Mouse (Mus musculus): ENCODE measurements at regions not wholly inside any gene's neighbourhood (a gene's known extent, or its start where the extent isn't known, plus 50 kb on each side); places are given as distances from the start of the nearest gene placed in this dataset.

DNA sequence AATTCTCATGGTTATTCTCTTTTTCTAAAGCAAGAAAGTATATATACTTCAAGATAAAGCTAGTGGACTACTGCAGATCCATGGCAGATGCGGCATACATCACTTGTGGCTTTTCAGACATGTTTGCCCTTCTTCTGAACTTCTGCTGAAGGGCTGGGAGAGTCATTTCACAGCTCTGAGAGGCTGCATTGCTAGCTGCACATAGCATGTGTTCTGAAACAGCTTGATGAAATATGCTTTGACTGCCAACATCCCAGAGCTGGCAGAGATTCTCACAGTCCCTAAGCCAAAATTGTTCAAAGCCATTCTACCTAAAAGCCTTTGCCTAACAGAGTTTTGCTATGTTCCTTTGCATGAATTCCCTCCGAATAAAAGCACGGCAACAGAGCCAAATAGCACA, 177.9 kb downstream of the Gm9733 start:
- peak; percentile 32 to 47 for DNase-seq
- H3K36me3 ChIP-seq (ENCODE audit: control insufficient read depth, insufficient read depth, low read length) = no peaks in the 10 kb centered on the region
- no peak overlapping the region for H3K4me3 ChIP-seq
- H3K79me2 ChIP-seq (replicated peaks; ENCODE audit: control insufficient read depth, insufficient read depth, low read length) = no peaks in the 10 kb centered on the region
- WGBS = 61% methylated on average over 3 of the region's 3 CpGs
- no peak overlapping the region for H3K27ac ChIP-seq
- H3K27me3 ChIP-seq (ENCODE audit: control insufficient read depth, insufficient read depth, low read length) = no peaks in the 10 kb centered on the region
- TF ChIP-seq EP300 (IDR thresholded peaks at IDR 0.05; ENCODE audit: insufficient read depth, low read depth, low read length) (no peak), POLR2A (IDR thresholded peaks at IDR 0.05; ENCODE audit: insufficient read depth, low read depth, low read length) (no peak), CTCF (IDR thresholded peaks at IDR 0.05) (no peak)
- intact Hi-C loops (cut with DNase I) = no loop called here
- H3K4me1 ChIP-seq (ENCODE audit: control insufficient read depth, insufficient read depth, low read length) = no peaks in the 10 kb centered on the region; the same call in 1 of the 2 replicates
- no peak overlapping the region for H3K9ac ChIP-seq (ENCODE audit: low read depth, low read length)

DNA sequence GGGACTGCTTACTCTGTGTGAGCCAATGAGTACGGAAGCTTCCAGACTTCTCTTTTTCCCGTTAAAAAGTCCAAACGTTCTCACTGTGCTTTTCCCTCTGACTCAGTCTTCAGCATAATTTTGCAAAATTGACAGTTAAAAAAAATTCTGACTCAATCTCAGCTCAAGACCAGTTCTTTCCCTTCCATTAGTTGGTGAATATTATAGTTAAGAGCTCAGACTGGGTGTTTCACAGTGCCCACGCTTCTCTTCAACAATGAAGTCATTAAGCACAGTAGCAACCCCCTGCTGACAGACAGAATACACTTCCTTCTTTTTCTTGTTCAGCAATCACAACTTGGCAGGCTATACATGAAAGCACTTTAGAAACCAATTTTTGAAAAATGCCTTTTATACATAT, 175.4 kb downstream of the Gm9733 start:
- Histone ChIP-seq H3K36me3 (ENCODE audit: control insufficient read depth, insufficient read depth, low read length) (no peaks in the 10 kb centered on the region), H3K27ac (no peak overlapping the region), H3K4me3 (no peak overlapping the region), H3K4me1 (ENCODE audit: control insufficient read depth, insufficient read depth, low read length) (no peaks in the 10 kb centered on the region; the same call in 1 of the 2 replicates), H3K27me3 (ENCODE audit: control insufficient read depth, insufficient read depth, low read length) (no peaks in the 10 kb centered on the region), H3K79me2 (replicated peaks; ENCODE audit: control insufficient read depth, insufficient read depth, low read length) (no peaks in the 10 kb centered on the region), H3K9ac (ENCODE audit: low read depth, low read length) (no peak overlapping the region)
- intact Hi-C loops (cut with DNase I) = no loop called here
- TF ChIP-seq CTCF (IDR thresholded peaks at IDR 0.05) = no peak
- no peak for TF ChIP-seq POLR2A (IDR thresholded peaks at IDR 0.05; ENCODE audit: insufficient read depth, low read depth, low read length)
- no peak for TF ChIP-seq EP300 (IDR thresholded peaks at IDR 0.05; ENCODE audit: insufficient read depth, low read depth, low read length)
- no peak for DNase-seq
- WGBS = 71% methylated on average over 4 of the region's 4 CpGs

DNA sequence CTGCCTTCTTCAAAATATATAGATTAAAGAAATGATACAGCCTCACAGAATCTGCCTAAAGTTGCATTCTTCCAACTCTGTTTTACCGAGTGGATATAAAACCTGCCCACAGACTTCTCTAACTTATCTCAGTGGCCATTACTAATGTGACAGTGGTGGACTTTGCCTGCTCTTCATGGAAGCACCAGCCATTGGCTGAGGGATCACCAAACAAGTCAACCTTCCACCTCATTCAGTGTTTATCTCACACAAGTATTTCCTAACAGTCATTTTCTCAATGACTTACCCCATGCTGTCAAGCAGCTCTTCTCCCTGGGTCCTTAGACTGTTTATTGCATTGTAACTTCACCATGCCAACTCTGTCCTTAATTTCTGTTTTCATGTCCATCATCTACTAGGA, 174.3 kb downstream of the Gm9733 start:
- no peak overlapping the region for H3K4me3 ChIP-seq
- TF ChIP-seq EP300 (IDR thresholded peaks at IDR 0.05; ENCODE audit: insufficient read depth, low read depth, low read length) (no peak), CTCF (IDR thresholded peaks at IDR 0.05) (no peak), POLR2A (IDR thresholded peaks at IDR 0.05; ENCODE audit: insufficient read depth, low read depth, low read length) (no peak)
- intact Hi-C loops (cut with DNase I) = no loop called here
- no peaks in the 10 kb centered on the region for H3K27me3 ChIP-seq (ENCODE audit: control insufficient read depth, insufficient read depth, low read length)
- no peak for DNase-seq
- WGBS = 73% methylated on average over 1 of the region's 1 CpGs
- H3K4me1 ChIP-seq (ENCODE audit: control insufficient read depth, insufficient read depth, low read length) = no peaks in the 10 kb centered on the region; the same call in 1 of the 2 replicates
- no peaks in the 10 kb centered on the region for H3K79me2 ChIP-seq (replicated peaks; ENCODE audit: control insufficient read depth, insufficient read depth, low read length)
- no peaks in the 10 kb centered on the region for H3K36me3 ChIP-seq (ENCODE audit: control insufficient read depth, insufficient read depth, low read length)
- no peak overlapping the region for H3K9ac ChIP-seq (ENCODE audit: low read depth, low read length)
- H3K27ac ChIP-seq = no peak overlapping the region

DNA sequence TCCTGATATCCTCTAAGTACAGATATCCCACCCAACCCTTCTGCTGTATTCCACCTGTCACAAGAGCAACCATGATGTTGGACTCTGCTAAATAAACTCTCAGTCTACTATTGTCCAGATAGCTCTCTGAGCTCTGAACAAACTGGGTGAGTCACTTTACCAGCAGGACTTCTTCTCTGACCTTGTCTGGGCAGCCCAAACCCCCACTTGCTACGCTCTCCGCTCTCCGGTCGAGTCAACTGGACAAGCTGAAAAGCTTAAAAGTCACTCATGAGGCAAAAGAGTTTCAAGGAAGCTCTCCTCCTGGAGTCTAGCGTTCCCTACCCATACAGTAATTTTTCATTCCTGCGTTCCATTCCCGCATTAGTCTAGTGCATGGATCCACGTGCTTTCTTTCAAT, 173.2 kb downstream of the Gm9733 start:
- H3K9ac ChIP-seq (ENCODE audit: low read depth, low read length) = no peak overlapping the region
- H3K4me3 ChIP-seq = no peak overlapping the region
- no peaks in the 10 kb centered on the region; the same call in 1 of the 2 replicates for H3K4me1 ChIP-seq (ENCODE audit: control insufficient read depth, insufficient read depth, low read length)
- H3K36me3 ChIP-seq (ENCODE audit: control insufficient read depth, insufficient read depth, low read length) = no peaks in the 10 kb centered on the region
- H3K79me2 ChIP-seq (replicated peaks; ENCODE audit: control insufficient read depth, insufficient read depth, low read length) = no peaks in the 10 kb centered on the region
- no peaks in the 10 kb centered on the region for H3K27me3 ChIP-seq (ENCODE audit: control insufficient read depth, insufficient read depth, low read length)
- intact Hi-C loops (cut with DNase I) = no loop called here
- WGBS = 75% methylated on average over 8 of the region's 8 CpGs
- no peak for DNase-seq
- TF ChIP-seq EP300 (IDR thresholded peaks at IDR 0.05; ENCODE audit: insufficient read depth, low read depth, low read length) = no peak
- no peak for TF ChIP-seq CTCF (IDR thresholded peaks at IDR 0.05)
- TF ChIP-seq POLR2A (IDR thresholded peaks at IDR 0.05; ENCODE audit: insufficient read depth, low read depth, low read length) = no peak
- no peak overlapping the region for H3K27ac ChIP-seq

DNA sequence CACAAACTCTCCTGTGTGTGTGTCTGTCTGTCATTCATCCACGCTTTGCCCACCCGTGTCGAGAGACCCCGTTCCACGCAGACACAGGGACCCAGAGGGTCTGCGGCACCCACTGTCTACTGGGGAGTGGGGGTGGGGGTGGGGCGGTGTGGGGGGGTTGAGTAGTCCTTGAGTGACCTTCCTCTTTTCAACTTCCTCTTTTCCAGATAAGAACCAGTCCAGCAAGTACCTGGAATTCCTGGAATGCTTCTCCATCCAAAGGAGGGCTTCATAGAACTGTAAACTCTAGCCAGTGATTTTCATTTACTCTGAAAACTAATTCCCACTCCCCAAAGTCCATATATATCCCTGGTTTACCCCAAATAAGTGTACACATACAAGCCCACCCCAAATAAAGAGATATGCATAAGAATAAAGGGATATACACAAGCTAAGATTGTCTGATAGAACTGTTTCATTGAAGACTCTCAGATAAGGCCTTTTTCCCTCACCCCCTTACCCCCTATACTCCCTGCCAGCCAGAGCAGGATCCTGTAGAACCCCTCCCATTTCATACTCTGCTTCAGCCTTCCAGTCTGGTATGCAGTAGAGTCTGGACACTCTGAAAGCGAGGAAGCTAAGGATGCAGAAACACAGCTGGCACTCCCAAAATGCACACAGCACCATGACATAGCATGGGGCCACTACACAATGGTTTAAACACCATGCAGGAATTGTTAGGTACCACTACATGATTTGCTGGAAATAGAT, 172.0 kb downstream of the Gm9733 start:
- 83% methylated on average over 8 of the region's 8 CpGs for WGBS
- Histone ChIP-seq H3K4me1 (ENCODE audit: control insufficient read depth, insufficient read depth, low read length) (no peaks in the 10 kb centered on the region), H3K4me3 (no peak overlapping the region), H3K79me2 (replicated peaks; ENCODE audit: control insufficient read depth, insufficient read depth, low read length) (no peaks in the 10 kb centered on the region), H3K27me3 (ENCODE audit: control insufficient read depth, insufficient read depth, low read length) (no peaks in the 10 kb centered on the region), H3K27ac (no peak overlapping the region), H3K36me3 (ENCODE audit: control insufficient read depth, insufficient read depth, low read length) (no peaks in the 10 kb centered on the region), H3K9ac (ENCODE audit: low read depth, low read length) (no peak overlapping the region)
- TF ChIP-seq POLR2A (IDR thresholded peaks at IDR 0.05; ENCODE audit: insufficient read depth, low read depth, low read length) (no peak), EP300 (IDR thresholded peaks at IDR 0.05; ENCODE audit: insufficient read depth, low read depth, low read length) (no peak), CTCF (IDR thresholded peaks at IDR 0.05) (no peak)
- intact Hi-C loops (cut with DNase I) = no loop called here
- DNase-seq = no peak

DNA sequence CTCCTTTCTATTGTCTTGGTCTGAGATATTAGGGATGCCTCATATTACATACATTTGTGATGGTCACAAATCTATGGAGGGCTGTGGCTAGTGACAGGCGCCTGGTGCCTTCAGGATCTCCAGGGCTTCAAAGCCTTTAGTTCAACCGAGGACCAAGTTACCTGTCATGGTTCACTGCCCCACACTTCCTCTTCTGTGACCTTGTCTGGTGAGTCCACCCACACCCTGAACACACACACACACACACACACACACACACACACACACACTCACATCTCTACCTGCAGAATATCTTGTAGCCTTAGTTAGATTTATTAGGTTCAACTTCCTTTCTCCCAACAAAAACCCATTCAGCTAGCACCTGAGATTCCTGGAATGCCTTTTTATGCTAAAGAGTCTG, 156.3 kb downstream of the Gm9733 start:
- 81% methylated on average over 2 of the region's 2 CpGs for WGBS
- DNase-seq = no peak
- intact Hi-C loops (cut with DNase I) = no loop called here

More for the DNA sequence above, 156.3 kb downstream of the Gm9733 start:
- Histone ChIP-seq H3K27me3 (ENCODE audit: control insufficient read depth, insufficient read depth, low read length) (no peaks in the 10 kb centered on the region), H3K36me3 (ENCODE audit: control insufficient read depth, insufficient read depth, low read length) (no peaks in the 10 kb centered on the region), H3K9ac (ENCODE audit: low read depth, low read length) (no peak overlapping the region), H3K79me2 (replicated peaks; ENCODE audit: control insufficient read depth, insufficient read depth, low read length) (no peaks in the 10 kb centered on the region), H3K27ac (no peak overlapping the region), H3K4me3 (no peak overlapping the region), H3K4me1 (ENCODE audit: control insufficient read depth, insufficient read depth, low read length) (no peaks in the 10 kb centered on the region)
- TF ChIP-seq POLR2A (IDR thresholded peaks at IDR 0.05; ENCODE audit: insufficient read depth, low read depth, low read length) = no peak
- no peak for TF ChIP-seq CTCF (IDR thresholded peaks at IDR 0.05)
- no peak for TF ChIP-seq EP300 (IDR thresholded peaks at IDR 0.05; ENCODE audit: insufficient read depth, low read depth, low read length)

All from heart, adult 2 months (tissue).